Mouse (Mus musculus): ENCODE data around the gene Sirt7. TPM values are rescaled to one million over a fixed set of nuclear protein-coding genes. Genes with fewer than 3 reads are reported as not detected.

The Sirt7 gene
- polyA plus RNA-seq, 1 experiment = 72.2 TPM

DNA sequence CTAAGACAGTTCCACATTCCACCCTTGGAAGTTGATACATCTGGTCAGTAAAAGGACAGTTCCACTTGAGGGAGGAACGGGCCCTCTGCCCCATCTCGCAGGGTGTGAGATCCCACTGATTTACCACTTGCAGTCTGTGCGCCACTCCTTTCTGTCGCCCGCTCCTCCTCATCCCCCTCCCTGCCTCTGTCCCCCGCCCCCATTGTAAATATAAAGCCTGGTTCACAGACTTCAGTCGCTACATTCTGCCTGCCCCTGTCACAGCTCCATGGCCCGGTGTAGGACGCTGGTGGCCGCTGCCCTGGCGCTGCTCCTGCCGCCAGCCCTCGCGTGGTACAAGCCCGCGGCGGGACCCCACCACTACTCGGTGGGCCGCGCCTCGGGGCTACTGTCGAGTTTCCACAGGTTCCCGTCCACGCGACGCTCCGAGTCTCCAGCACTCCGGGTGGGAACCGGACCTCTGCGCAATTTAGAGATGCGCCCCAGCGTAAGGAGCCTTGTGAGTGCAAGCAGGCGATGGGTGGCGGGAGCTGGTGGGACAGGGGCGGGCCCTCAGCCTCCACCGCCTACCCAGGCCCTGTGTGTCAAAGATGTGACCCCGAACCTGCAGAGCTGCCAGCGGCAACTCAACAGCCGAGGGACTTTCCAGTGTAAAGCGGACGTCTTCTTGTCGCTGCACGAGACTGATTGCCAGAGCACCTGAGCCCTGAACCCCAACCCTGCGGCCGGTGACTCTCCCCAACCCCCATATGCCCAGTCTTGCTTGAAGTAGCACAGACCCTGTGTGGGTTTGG is 16.6 kb downstream of the Sirt7 start, which contains the start of gene Npb:
Npb (plus strand) TSS at position 237 of the 794 bp plus-strand sequence.
- H3K4me1 ChIP-seq (ENCODE audit: control insufficient read depth, insufficient read depth, low read length) = peaks cover 5% of the 10 kb centered on the region; the same call in 1 of the 2 replicates
- H3K27me3 ChIP-seq (replicated peaks; ENCODE audit: control insufficient read depth, insufficient read depth, low read length) = no peaks in the 10 kb centered on the region
- peaks cover 3% of the 10 kb centered on the region; the same call in 1 of the 2 replicates for H3K36me3 ChIP-seq (ENCODE audit: control insufficient read depth, insufficient read depth, low read length)
- H3K4me3 ChIP-seq (ENCODE audit: insufficient read depth, low read depth, low read length) = no peak within 1 kb of the TSS
- H3K27ac ChIP-seq (ENCODE audit: insufficient read depth, low read depth, low read length) = peak within 1 kb of the TSS; percentile 61
- WGBS = 19% methylated on average over 45 of the region's 45 CpGs
- TF ChIP-seq CTCF (conservative IDR thresholded peaks at IDR 0.05; ENCODE audit: insufficient read depth, insufficient read length, low read depth, low read length) (no peak), POLR2A (IDR thresholded peaks at IDR 0.05; ENCODE audit: low read depth, low read length) (no peak)
- no peak for DNase-seq

DNA sequence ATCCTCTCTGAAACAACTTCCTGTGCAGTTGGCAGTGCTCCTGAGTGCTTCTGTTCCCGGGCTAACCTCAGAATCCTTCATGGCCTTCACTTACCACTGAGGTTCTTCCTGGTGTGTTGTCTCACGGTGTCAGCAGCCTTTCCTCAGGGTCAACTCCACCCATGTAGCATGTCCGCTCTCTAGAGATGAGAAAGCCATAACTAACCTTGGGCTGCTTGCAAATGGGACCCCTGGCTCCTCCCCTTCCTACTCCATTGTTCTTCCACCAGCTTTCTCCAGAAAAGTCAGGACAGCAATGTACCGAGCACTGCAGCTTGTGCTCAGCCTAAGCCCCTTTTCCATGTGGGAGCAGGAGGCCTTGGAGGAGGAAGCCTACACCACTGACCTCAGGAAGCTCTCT is 18.3 kb downstream of the Sirt7 start:
- DNase-seq = no peak
- Histone ChIP-seq H3K4me3 (ENCODE audit: insufficient read depth, low read depth, low read length) (no peak overlapping the region), H3K27ac (ENCODE audit: insufficient read depth, low read depth, low read length) (no peak overlapping the region), H3K36me3 (ENCODE audit: control insufficient read depth, insufficient read depth, low read length) (no peaks in the 10 kb centered on the region), H3K4me1 (ENCODE audit: control insufficient read depth, insufficient read depth, low read length) (peaks cover 5% of the 10 kb centered on the region; the same call in 1 of the 2 replicates), H3K27me3 (replicated peaks; ENCODE audit: control insufficient read depth, insufficient read depth, low read length) (no peaks in the 10 kb centered on the region)
- WGBS = 63% methylated on average over 4 of the region's 4 CpGs
- TF ChIP-seq CTCF (conservative IDR thresholded peaks at IDR 0.05; ENCODE audit: insufficient read depth, insufficient read length, low read depth, low read length) = no peak
- TF ChIP-seq POLR2A (IDR thresholded peaks at IDR 0.05; ENCODE audit: low read depth, low read length) = no peak

DNA sequence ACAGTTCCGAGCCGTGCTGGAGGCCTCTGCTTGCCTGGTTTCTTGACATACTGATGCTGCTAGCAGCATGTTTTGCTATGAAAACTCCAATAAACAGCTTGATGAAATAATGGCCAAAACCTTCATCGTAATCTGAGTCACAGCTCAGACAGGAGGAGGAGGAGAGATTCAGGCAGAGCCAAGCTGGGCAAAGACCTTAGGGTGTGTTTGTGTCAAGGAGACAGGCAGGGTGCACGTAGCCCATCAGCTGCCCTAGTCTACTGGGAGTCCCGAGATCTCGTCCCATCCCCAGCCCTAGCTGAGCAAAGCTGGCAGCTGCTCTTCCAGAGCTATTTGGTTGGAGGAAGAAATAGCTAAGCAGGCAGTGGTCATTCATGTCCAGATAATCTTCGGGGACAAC is 19.4 kb downstream of the Sirt7 start:
- Histone ChIP-seq H3K27me3 (replicated peaks; ENCODE audit: control insufficient read depth, insufficient read depth, low read length) (no peaks in the 10 kb centered on the region), H3K27ac (ENCODE audit: insufficient read depth, low read depth, low read length) (no peak overlapping the region), H3K36me3 (ENCODE audit: control insufficient read depth, insufficient read depth, low read length) (no peaks in the 10 kb centered on the region), H3K4me1 (ENCODE audit: control insufficient read depth, insufficient read depth, low read length) (peaks cover 5% of the 10 kb centered on the region; the same call in 1 of the 2 replicates), H3K4me3 (ENCODE audit: insufficient read depth, low read depth, low read length) (no peak overlapping the region)
- DNase-seq = no peak
- 93% methylated on average over 7 of the region's 7 CpGs for WGBS
- TF ChIP-seq POLR2A (IDR thresholded peaks at IDR 0.05; ENCODE audit: low read depth, low read length) = no peak
- no peak for TF ChIP-seq CTCF (conservative IDR thresholded peaks at IDR 0.05; ENCODE audit: insufficient read depth, insufficient read length, low read depth, low read length)

DNA sequence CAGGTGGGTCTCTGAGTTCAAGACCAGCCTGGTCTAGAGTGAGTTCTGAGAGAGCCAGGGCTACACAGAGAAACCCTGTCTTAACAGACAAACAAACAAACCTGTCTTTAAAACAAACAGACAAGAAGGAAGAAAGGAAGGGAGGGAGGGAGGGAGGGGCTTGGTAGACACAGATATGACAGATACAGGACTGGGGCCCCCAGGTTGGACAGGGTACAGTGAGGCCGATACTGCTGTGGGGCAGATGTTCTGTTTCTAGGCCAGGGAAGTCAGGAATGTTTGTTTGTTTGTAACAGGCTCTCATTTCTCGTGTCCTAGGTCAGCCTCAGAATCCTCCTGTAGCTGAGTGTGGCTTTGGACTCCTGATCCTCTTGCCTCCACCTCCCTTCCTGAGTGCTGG is 21.5 kb downstream of the Sirt7 start:
- Histone ChIP-seq H3K27ac (ENCODE audit: insufficient read depth, low read depth, low read length) (no peak overlapping the region), H3K27me3 (replicated peaks; ENCODE audit: control insufficient read depth, insufficient read depth, low read length) (no peaks in the 10 kb centered on the region), H3K36me3 (ENCODE audit: control insufficient read depth, insufficient read depth, low read length) (no peaks in the 10 kb centered on the region), H3K4me3 (ENCODE audit: insufficient read depth, low read depth, low read length) (no peak overlapping the region), H3K4me1 (ENCODE audit: control insufficient read depth, insufficient read depth, low read length) (peaks cover 7% of the 10 kb centered on the region)
- TF ChIP-seq CTCF (conservative IDR thresholded peaks at IDR 0.05; ENCODE audit: insufficient read depth, insufficient read length, low read depth, low read length) (no peak), POLR2A (IDR thresholded peaks at IDR 0.05; ENCODE audit: low read depth, low read length) (no peak)
- DNase-seq = no peak
- 90% methylated on average over 2 of the region's 2 CpGs for WGBS

DNA sequence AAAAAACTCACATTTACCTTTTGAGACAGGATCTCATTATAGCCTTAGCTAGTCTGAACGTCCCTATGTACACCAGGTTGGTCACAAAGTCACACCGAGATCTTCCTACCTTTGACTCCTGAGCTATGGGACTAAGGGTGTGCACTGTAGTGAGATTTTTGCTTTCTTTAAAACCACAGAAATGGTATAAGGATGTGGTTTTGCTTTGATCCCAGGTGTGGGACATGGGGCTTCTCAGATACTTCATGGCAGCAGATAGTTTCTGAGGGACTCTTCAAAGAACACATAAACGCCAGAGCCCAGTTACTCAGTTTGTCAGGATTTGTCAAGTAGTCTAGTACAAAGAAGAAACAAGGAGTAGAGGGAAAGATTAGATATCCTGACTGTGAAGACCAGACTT is 24.3 kb downstream of the Sirt7 start:
- 96% methylated on average over 3 of the region's 3 CpGs for WGBS
- Histone ChIP-seq H3K4me3 (ENCODE audit: insufficient read depth, low read depth, low read length) (no peak overlapping the region), H3K27me3 (replicated peaks; ENCODE audit: control insufficient read depth, insufficient read depth, low read length) (no peaks in the 10 kb centered on the region), H3K27ac (ENCODE audit: insufficient read depth, low read depth, low read length) (no peak overlapping the region), H3K4me1 (ENCODE audit: control insufficient read depth, insufficient read depth, low read length) (peaks cover 16% of the 10 kb centered on the region), H3K36me3 (ENCODE audit: control insufficient read depth, insufficient read depth, low read length) (no peaks in the 10 kb centered on the region; the same call in 1 of the 2 replicates)
- no peak for DNase-seq
- TF ChIP-seq CTCF (conservative IDR thresholded peaks at IDR 0.05; ENCODE audit: insufficient read depth, insufficient read length, low read depth, low read length) (no peak), POLR2A (IDR thresholded peaks at IDR 0.05; ENCODE audit: low read depth, low read length) (no peak)

DNA sequence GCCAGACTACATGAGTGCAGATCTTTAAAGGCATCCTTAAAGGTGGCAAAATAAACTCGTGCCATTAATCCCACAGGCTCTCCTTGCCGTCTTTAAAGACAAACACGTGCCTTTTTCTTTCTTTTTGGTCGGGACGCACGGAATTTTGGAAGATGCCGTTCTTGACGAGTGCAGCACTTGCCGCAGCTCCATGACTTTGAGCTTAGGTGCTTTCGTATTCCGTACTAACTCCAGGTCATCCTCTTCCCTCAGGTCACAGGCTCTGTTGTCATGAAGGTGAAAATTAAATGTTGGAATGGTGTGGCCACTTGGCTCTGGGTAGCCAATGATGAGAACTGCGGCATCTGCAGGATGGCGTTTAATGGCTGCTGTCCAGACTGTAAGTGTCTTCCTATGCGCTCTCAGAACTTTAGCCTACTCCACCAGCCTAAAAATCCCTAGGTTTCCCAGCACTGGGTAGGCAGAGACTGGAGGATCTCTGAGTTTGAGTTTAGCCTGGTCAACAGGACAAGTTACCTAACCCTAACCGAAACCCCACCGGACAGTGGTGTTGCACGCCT is 26.0 kb downstream of the Sirt7 start:
- TF ChIP-seq CTCF (conservative IDR thresholded peaks at IDR 0.05; ENCODE audit: insufficient read depth, insufficient read length, low read depth, low read length) (no peak), POLR2A (IDR thresholded peaks at IDR 0.05; ENCODE audit: low read depth, low read length) (no peak)
- peak overlapping the region; percentile 73 for H3K4me3 ChIP-seq (ENCODE audit: insufficient read depth, low read depth, low read length)
- no peak overlapping the region for H3K27ac ChIP-seq (ENCODE audit: insufficient read depth, low read depth, low read length)
- peaks cover 16% of the 10 kb centered on the region for H3K4me1 ChIP-seq (ENCODE audit: control insufficient read depth, insufficient read depth, low read length)
- DNase-seq = no peak
- H3K36me3 ChIP-seq (ENCODE audit: control insufficient read depth, insufficient read depth, low read length) = peaks cover 4% of the 10 kb centered on the region; the same call in 1 of the 2 replicates
- 44% methylated on average over 17 of the region's 17 CpGs for WGBS
- no peaks in the 10 kb centered on the region for H3K27me3 ChIP-seq (replicated peaks; ENCODE audit: control insufficient read depth, insufficient read depth, low read length)

All from kidney, adult 2 months (tissue).